Mouse (Mus musculus) stomach, embryonic 16.5 days (tissue): ENCODE data around the gene H2afy2. TPM values are rescaled to one million over a fixed set of nuclear protein-coding genes. Genes with fewer than 3 reads are reported as not detected.

Experiments used
- ATAC-seq: fragments of 200-750 bp; cut with Nextera tagmentation; 2 replicates; pipeline ENCODE4 v1.8.0; 2017; ENCODE audit warnings: moderate number of reproducible peaks, moderate TSS enrichment; ENCODE audit not compliant: insufficient read depth, low FRiP score
- H3K27ac ChIP-seq: fragments of 300-500 bp; sonication (generic); 2 replicates; pipeline ENCODE4 v1.5.1; 2014; ENCODE audit warnings: low read length
- H3K27me3 ChIP-seq: fragments of 300-500 bp; sonication (generic); 2 replicates; pipeline ENCODE4 v1.6.1; 2014; ENCODE audit warnings: low read length, control low read depth, mixed read lengths; ENCODE audit not compliant: control insufficient read depth, insufficient read depth
- H3K36me3 ChIP-seq: fragments of 300-500 bp; sonication (generic); 2 replicates; pipeline ENCODE4 v1.6.1; 2014; ENCODE audit warnings: low read length; ENCODE audit not compliant: control insufficient read depth, insufficient read depth
- H3K4me1 ChIP-seq: fragments of 300-500 bp; sonication (generic); 2 replicates; pipeline ENCODE4 v1.6.1; 2014; ENCODE audit warnings: low read length, control low read depth, mixed read lengths; ENCODE audit not compliant: control insufficient read depth, insufficient read depth
- H3K4me2 ChIP-seq: fragments of 300-500 bp; sonication (generic); 2 replicates; pipeline ENCODE4 v1.6.1; 2014; ENCODE audit warnings: low read depth, low read length, mixed read lengths
- H3K4me3 ChIP-seq: fragments of 300-500 bp; sonication (generic); replicated peaks from 2 replicates; pipeline ENCODE4 v1.5.1; 2014; ENCODE audit warnings: mild to moderate bottlenecking, low read length
- H3K9ac ChIP-seq: fragments of 300-500 bp; sonication (generic); 2 replicates; pipeline ENCODE4 v1.6.1; 2014; ENCODE audit warnings: low read length
- H3K9me3 ChIP-seq: fragments of 300-500 bp; sonication (generic); replicated peaks from 2 replicates; pipeline ENCODE4 v1.6.1; 2016; ENCODE audit warnings: low read length, control low read depth; ENCODE audit not compliant: control insufficient read depth
- WGBS: fragments of 180-500 bp; shearing (Covaris S2); extraction: QIAGEN DNeasy Blood & Tissue Kit; methylation state at CpG from one replicate; pipeline ENCODE4 v1.1.7; 2014; 5-methylcytosine and 5-hydroxymethylcytosine counted together
- polyA plus RNA-seq: library from polyadenylated mRNA; unstranded; fragments of >200 nt; fragmentation: Nextera tagmentation; extraction: Ambion mirVana; gene quantifications from 2 replicates; pipeline ENCODE4 v1.2.1, GENCODE M21; 2015

Gene H2afy2
- polyA plus RNA-seq, 1 experiment from 2014 or later, result 86.3 TPM

DNA sequence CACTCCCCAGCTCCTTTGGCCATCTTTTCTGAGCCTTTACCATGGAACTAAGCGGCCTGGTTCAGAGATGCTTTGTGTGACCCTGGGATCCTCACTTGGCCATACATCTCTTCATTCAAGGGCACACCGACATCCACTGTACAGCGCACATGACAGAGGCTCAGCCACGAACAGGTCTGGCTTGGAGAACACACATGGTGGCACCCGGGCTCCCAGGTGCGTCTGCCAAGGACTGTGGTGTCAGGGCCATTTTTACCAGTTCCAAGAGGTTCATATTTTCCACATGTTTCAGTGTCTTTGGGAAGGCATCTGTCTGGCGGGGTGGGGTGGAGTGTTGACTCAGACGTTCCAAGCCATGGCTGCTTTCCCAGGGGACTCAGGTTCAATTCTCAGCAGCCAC lies 41.6 kb downstream of the H2afy2 start:
- no peak overlapping the region for H3K9ac ChIP-seq
- H3K9me3 ChIP-seq, result peaks cover 6% of the 10 kb centered on the region; the same call in 1 of the 2 replicates
- H3K27ac ChIP-seq, result no peak overlapping the region
- H3K36me3 ChIP-seq, result peaks cover 32% of the 10 kb centered on the region
- WGBS, result 93% methylated on average over 8 of the region's 8 CpGs
- no peak overlapping the region for H3K4me2 ChIP-seq
- H3K4me1 ChIP-seq, result no peaks in the 10 kb centered on the region
- no peaks in the 10 kb centered on the region for H3K27me3 ChIP-seq
- H3K4me3 ChIP-seq, result no peak overlapping the region
- no peak for ATAC-seq

DNA sequence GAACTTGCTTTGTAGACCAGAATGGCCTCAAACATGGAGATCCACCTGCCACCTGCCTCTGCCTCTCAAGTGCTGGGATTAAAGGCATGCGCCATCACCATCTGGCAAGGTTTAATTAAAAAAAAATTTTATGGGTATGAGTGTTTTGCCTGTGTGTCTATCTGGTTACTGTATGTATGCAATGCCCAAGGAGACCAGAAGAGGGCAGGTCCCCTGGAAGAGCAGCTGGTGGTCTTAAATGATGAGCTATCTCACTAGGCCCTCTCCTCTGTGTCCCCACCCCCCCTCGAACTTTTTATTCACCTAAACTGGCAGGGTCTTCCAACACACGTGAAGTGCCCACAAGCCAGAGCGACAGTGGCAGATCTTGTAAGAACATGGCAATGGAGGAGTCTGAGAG lies 42.1 kb downstream of the H2afy2 start:
- ATAC-seq, result no peak
- Histone ChIP-seq H3K4me1 (no peaks in the 10 kb centered on the region), H3K9ac (no peak overlapping the region), H3K36me3 (peaks cover 30% of the 10 kb centered on the region), H3K27me3 (no peaks in the 10 kb centered on the region), H3K4me2 (no peak overlapping the region), H3K27ac (no peak overlapping the region), H3K9me3 (peaks cover 6% of the 10 kb centered on the region; the same call in 1 of the 2 replicates), H3K4me3 (no peak overlapping the region)
- WGBS, result 86% methylated on average over 4 of the region's 4 CpGs

DNA sequence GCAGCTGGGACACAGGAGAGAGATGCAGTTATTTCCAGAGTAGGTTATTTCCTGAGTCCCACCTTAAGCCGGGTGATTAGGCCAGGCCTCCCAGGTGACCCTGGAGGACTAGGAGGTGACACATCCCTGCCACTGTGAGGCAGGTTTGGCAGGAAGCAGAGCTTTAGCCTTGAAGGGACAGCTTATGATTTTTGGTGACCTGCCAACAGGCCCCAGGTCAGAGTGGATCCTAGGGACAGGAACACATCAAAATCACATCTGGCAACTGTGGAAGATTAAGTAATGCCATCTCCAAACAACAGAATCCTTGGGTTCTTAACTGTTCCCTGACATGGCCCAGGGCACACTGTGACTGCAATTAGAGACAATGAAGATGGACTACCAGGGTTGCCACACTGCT lies 42.6 kb downstream of the H2afy2 start:
- no peak for ATAC-seq
- Histone ChIP-seq H3K4me2 (no peak overlapping the region), H3K27me3 (no peaks in the 10 kb centered on the region), H3K9me3 (peaks cover 6% of the 10 kb centered on the region; the same call in 1 of the 2 replicates), H3K4me3 (no peak overlapping the region), H3K36me3 (peaks cover 30% of the 10 kb centered on the region), H3K9ac (no peak overlapping the region), H3K4me1 (no peaks in the 10 kb centered on the region), H3K27ac (no peak overlapping the region)
- 81% methylated on average over 1 of the region's 1 CpGs for WGBS

DNA sequence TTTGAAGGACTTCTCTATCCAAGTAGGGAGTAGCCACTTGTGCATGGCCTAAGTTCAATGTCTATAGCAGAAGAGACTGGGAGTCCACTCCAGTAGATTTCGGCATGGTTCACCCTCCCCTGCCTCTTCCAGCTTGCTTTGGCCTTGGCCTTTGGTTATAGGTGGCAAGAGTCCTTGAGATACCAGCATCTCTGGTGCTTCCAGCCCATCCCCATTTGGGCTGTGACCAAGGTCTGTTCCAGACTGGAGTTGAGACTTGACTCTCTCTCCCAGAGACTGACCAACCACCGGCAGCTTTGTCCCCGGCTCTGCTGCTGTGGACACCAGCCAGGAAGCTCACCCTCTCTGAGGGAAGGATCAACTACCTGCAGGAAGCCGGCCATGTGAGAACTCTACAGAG lies 45.8 kb downstream of the H2afy2 start:
- no peak overlapping the region for H3K4me2 ChIP-seq
- H3K27me3 ChIP-seq, result no peaks in the 10 kb centered on the region
- ATAC-seq, result no peak
- H3K36me3 ChIP-seq, result peaks cover 11% of the 10 kb centered on the region
- no peak overlapping the region for H3K4me3 ChIP-seq
- H3K27ac ChIP-seq, result no peak overlapping the region
- 96% methylated on average over 4 of the region's 4 CpGs for WGBS
- H3K9ac ChIP-seq, result no peak overlapping the region
- no peaks in the 10 kb centered on the region for H3K9me3 ChIP-seq
- no peaks in the 10 kb centered on the region for H3K4me1 ChIP-seq

DNA sequence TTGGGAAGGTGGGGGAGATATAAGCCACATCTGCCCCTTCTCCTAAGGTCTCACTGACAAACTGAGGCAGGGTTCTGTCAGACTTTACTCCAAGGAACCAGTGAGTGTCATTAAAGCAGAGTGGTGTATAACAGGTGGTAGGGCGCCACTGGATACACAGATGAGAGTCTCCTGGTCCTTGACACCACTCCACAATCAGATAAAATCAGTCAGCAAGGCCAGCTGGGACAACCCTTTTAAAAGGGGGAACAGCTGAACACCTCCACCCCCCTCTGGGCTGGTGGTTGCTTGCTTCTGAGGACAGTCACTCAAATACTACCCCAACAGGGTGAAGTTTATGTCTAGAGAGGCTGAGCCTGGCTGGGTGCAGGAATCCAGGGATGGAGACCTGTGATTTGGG lies 46.4 kb downstream of the H2afy2 start:
- no peak overlapping the region for H3K9ac ChIP-seq
- no peak overlapping the region for H3K27ac ChIP-seq
- H3K4me3 ChIP-seq, result no peak overlapping the region
- no peaks in the 10 kb centered on the region for H3K9me3 ChIP-seq
- H3K36me3 ChIP-seq, result peaks cover 5% of the 10 kb centered on the region
- no peaks in the 10 kb centered on the region for H3K4me1 ChIP-seq
- H3K4me2 ChIP-seq, result no peak overlapping the region
- ATAC-seq, result no peak
- WGBS, result 73% methylated on average over 1 of the region's 1 CpGs
- no peaks in the 10 kb centered on the region for H3K27me3 ChIP-seq

DNA sequence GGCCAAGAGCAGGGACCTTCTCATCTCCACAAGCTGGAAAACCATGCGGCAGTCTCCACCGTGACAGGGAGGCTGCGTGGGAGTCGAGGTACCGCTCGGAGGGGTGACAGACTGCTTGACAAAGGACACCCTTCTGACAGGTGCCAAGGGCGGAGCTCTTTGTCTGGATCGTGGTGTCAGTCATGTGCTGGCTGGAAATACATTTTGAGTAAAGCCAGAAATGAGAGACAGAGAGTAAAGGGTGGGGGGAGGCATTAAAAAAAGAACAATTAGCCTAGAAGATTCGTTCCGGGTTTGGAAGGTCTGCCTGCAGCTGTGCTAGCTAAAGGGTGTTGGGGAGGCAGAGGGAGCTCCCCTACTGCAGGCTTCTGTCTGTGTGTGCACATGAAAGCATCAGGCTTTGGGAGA lies 47.3 kb downstream of the H2afy2 start:
- no peaks in the 10 kb centered on the region for H3K36me3 ChIP-seq
- H3K9ac ChIP-seq, result no peak overlapping the region
- no peak overlapping the region for H3K4me3 ChIP-seq
- no peak for ATAC-seq
- no peaks in the 10 kb centered on the region for H3K27me3 ChIP-seq
- no peaks in the 10 kb centered on the region for H3K4me1 ChIP-seq
- no peak overlapping the region for H3K4me2 ChIP-seq
- H3K27ac ChIP-seq, result no peak overlapping the region
- H3K9me3 ChIP-seq, result no peaks in the 10 kb centered on the region
- WGBS, result 58% methylated on average over 10 of the region's 10 CpGs

DNA sequence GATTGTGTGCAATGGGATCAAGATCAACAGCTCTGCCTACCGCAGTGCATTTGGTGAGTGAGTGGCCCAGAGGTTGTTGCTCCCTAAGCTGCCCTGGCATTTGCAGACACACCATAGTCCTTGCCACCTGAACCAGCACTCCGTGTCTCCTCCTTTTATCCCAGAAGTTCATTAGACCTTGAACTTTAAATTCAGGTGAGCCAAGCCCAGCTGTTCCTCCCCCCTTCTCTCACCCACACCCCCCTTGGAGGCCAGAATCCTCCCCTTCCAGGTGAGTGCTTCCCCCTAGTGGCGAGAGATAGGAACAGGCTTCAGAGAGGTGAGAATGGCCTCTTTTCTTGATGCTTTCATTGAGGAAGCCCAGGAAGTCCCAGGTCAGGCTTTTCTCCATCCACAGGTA lies 49.6 kb downstream of the H2afy2 start:
- H3K27ac ChIP-seq, result no peak overlapping the region
- H3K4me3 ChIP-seq, result no peak overlapping the region
- no peak for ATAC-seq
- WGBS, result 35% methylated on average over 3 of the region's 3 CpGs
- no peaks in the 10 kb centered on the region for H3K4me1 ChIP-seq
- no peak overlapping the region for H3K9ac ChIP-seq
- H3K27me3 ChIP-seq, result no peaks in the 10 kb centered on the region
- peaks cover 8% of the 10 kb centered on the region; the same call in 1 of the 2 replicates for H3K36me3 ChIP-seq
- no peak overlapping the region for H3K4me2 ChIP-seq
- H3K9me3 ChIP-seq, result no peaks in the 10 kb centered on the region

DNA sequence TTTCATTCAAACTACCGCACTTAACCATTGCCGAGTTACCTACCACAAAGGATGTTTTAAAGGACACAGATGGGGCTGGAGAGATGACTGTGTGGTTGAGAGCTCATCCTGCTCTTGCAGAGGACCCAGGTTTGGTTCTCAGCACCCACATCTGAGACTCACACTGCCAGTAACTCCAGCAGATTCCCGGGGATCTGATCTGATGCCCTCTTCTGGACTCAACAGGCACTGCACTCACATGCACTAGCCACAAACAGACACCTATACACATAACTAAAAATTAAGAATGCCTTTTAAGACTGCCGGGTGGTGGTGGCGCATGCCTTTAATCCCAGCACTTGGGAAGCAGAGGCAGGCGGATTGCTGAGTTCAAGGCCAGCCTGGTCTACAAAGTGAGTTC lies 53.8 kb downstream of the H2afy2 start:
- Histone ChIP-seq H3K9ac (no peak overlapping the region), H3K4me2 (no peak overlapping the region), H3K27me3 (no peaks in the 10 kb centered on the region), H3K27ac (no peak overlapping the region), H3K4me1 (no peaks in the 10 kb centered on the region), H3K36me3 (peaks cover 8% of the 10 kb centered on the region; the same call in 1 of the 2 replicates), H3K4me3 (no peak overlapping the region), H3K9me3 (no peaks in the 10 kb centered on the region)
- ATAC-seq, result no peak
- WGBS, result 93% methylated on average over 6 of the region's 6 CpGs

DNA sequence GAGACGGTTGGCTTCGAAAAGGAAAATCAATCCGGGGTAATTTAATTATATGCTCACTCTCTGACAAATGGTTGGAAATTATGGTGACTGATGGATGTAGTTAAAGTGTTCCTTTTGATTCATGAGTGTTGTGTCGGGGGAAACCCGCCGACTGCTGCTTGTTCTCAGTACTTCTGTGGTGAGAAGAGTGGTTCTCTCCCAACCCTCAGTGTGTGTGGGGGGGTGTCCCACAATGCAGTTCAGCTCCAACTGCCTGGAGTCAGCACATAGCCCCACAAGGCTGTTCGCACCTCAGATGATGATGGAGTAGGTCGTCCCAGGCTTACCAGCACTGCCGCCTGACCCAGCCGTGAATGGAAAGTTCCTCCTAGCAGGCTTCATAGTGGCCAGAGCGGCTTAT lies 54.8 kb downstream of the H2afy2 start:
- no peak for ATAC-seq
- Histone ChIP-seq H3K36me3 (peaks cover 8% of the 10 kb centered on the region; the same call in 1 of the 2 replicates), H3K9me3 (no peaks in the 10 kb centered on the region), H3K4me3 (no peak overlapping the region), H3K9ac (no peak overlapping the region), H3K27ac (no peak overlapping the region), H3K4me1 (no peaks in the 10 kb centered on the region), H3K27me3 (no peaks in the 10 kb centered on the region), H3K4me2 (no peak overlapping the region)
- 54% methylated on average over 11 of the region's 11 CpGs for WGBS

DNA sequence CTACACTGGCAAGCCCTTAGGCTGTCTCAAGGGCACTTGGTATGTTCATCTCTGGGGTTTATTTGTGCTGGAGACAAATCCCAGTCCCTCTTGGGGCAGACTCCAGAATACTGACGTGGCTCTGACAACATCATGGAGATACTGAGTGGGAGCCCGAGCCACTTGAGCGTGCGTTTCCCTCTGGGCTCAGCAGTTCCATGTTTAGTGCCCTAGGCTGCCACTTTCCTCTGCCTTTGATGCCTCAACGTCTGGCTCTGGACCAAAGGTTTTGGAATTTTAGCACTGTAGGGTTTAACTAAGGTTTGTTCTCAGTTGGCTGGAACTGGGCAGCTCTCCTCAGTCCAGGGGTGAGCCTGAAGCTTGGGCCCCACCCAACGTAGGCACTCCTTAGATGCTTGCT lies 60.7 kb downstream of the H2afy2 start:
- Histone ChIP-seq H3K27me3 (no peaks in the 10 kb centered on the region), H3K9me3 (no peaks in the 10 kb centered on the region), H3K4me1 (no peaks in the 10 kb centered on the region), H3K4me3 (no peak overlapping the region), H3K27ac (no peak overlapping the region), H3K36me3 (no peaks in the 10 kb centered on the region), H3K9ac (no peak overlapping the region), H3K4me2 (no peak overlapping the region)
- WGBS, result 77% methylated on average over 6 of the region's 6 CpGs
- ATAC-seq, result no peak
